Mouse (Mus musculus): Measurements from ENCODE around the gene Mov10l1. TPM values are rescaled to one million over a fixed set of nuclear protein-coding genes. Genes with fewer than 3 reads are reported as not detected.

The Mov10l1 gene
- total RNA-seq, 1 experiment, result 34.4 TPM

DNA sequence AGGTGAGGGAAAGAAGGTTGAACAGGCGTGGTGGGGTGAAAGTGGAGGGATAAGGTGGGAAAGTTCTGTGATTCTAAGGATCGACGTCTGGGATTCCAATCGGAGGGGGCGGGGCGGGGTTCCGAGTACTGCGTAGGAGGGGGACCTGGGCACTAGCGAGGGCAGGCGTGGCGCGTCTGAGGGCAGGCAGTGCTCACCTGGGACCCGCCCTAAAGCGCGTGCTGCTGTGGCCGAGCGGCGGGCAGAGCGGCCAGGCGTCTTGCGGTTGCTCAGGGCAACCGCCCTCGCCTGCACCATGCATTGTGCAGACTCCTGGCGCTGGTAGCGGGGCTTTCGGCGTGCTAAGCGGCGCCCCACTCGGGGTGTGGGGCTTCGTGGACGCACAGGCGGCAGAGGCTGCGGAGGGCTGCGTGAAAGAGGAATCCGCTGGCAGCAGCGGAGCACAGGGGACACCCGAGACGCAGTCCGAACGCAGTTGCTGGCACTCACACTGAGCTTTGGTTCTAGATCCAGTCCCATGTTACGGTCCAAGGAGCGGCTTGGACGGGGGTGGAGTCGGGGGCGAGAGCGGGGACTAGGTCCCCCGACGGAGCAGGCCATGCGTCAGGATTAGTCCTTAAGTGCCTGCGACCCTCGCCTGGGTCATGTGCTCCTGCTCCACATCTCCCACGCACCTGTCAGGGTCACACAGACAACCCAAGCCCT is 28.2 kb upstream of the Mov10l1 start, which contains the start of gene Ttll8:
Gene Ttll8, minus strand, starts transcription at position 51 of the 705 bp plus-strand sequence.
- Histone ChIP-seq H3K27ac (ENCODE audit: insufficient read depth, low read depth, low read length, poor library complexity, severe bottlenecking) (no peak within 1 kb of the TSS), H3K36me3 (ENCODE audit: control insufficient read depth, insufficient read depth, low read length, poor library complexity, severe bottlenecking) (no peaks in the 10 kb centered on the region), H3K4me1 (ENCODE audit: control insufficient read depth in 2 of 2, insufficient read depth in 2 of 2, low read length in 2 of 2, poor library complexity in 1 of 2) (peaks cover 0 to 7% of the 10 kb centered on the region in 2 experiments; a peak in 2 of 4 replicates), H3K4me3 (ENCODE audit: insufficient read depth in 1 of 2, low read depth in 1 of 2, low read length in 2 of 2, poor library complexity in 1 of 2, severe bottlenecking in 1 of 2) (peak within 1 kb of the TSS; percentile 65 to 68), H3K9ac (ENCODE audit: insufficient read depth, low read depth, low read length, poor library complexity, severe bottlenecking) (peak within 1 kb of the TSS; percentile 36; the same call in 1 of the 2 replicates), H3K9me3 (ENCODE audit: control insufficient read depth, insufficient read depth, low read depth, low read length) (no peaks in the 10 kb centered on the region)
- no peak for TF ChIP-seq HCFC1 (IDR thresholded peaks at IDR 0.05; ENCODE audit: borderline replicate concordance, insufficient read depth, low read length)
- TF ChIP-seq ZC3H11A (IDR thresholded peaks at IDR 0.05; ENCODE audit: borderline replicate concordance, low read depth, low read length), result no peak
- TF ChIP-seq ZNF384 (IDR thresholded peaks at IDR 0.05; ENCODE audit: low read depth, low read length), result no peak
- TF ChIP-seq MAFK (IDR thresholded peaks at IDR 0.05; ENCODE audit: insufficient read depth, low read depth, low read length), result no peak
- TF ChIP-seq CHD2 (IDR thresholded peaks at IDR 0.05; ENCODE audit: low read depth, low read length), result no peak
- in situ Hi-C loops (cut with MboI; ENCODE audit: low sequenced_read_pairs in 2 of 2, unreplicated experiment in 2 of 2), result no loop called here
- DNase-seq (ENCODE audit: low read depth, low spot score), result no peak

DNA sequence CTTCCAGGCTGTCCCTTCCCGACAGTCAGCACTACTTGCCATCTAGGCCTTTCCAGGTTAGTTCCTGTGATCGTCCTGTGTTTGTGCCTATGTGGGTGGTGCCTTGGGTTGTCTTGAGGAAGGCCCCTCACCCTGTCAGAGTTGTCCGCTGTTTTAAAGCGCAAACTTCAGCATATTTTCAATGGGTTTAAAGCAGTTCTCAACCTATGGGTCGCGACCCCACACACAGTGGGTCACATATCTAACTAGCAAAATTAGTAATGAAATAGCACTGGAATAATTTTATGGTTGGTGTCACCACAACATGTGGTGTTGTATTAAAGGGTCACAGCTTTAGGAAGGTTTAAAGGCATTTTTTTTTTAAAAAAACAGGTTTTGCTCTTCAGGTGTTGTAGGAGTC is 27.4 kb upstream of the Mov10l1 start:
- H3K9ac ChIP-seq (ENCODE audit: insufficient read depth, low read depth, low read length, poor library complexity, severe bottlenecking), result no peak overlapping the region
- peaks cover 0 to 7% of the 10 kb centered on the region in 2 experiments; a peak in 2 of 4 replicates for H3K4me1 ChIP-seq (ENCODE audit: control insufficient read depth in 2 of 2, insufficient read depth in 2 of 2, low read length in 2 of 2, poor library complexity in 1 of 2)
- in situ Hi-C loops (cut with MboI; ENCODE audit: low sequenced_read_pairs in 2 of 2, unreplicated experiment in 2 of 2), result no loop called here
- no peak for DNase-seq (ENCODE audit: low read depth, low spot score)
- no peak overlapping the region for H3K4me3 ChIP-seq (ENCODE audit: insufficient read depth in 1 of 2, low read depth in 1 of 2, low read length in 2 of 2, poor library complexity in 1 of 2, severe bottlenecking in 1 of 2)
- no peak overlapping the region for H3K27ac ChIP-seq (ENCODE audit: insufficient read depth, low read depth, low read length, poor library complexity, severe bottlenecking)
- no peaks in the 10 kb centered on the region for H3K9me3 ChIP-seq (ENCODE audit: control insufficient read depth, insufficient read depth, low read depth, low read length)
- no peak for TF ChIP-seq MAFK (IDR thresholded peaks at IDR 0.05; ENCODE audit: insufficient read depth, low read depth, low read length)
- TF ChIP-seq ZNF384 (IDR thresholded peaks at IDR 0.05; ENCODE audit: low read depth, low read length), result no peak
- TF ChIP-seq HCFC1 (IDR thresholded peaks at IDR 0.05; ENCODE audit: borderline replicate concordance, insufficient read depth, low read length), result no peak
- TF ChIP-seq ZC3H11A (IDR thresholded peaks at IDR 0.05; ENCODE audit: borderline replicate concordance, low read depth, low read length), result no peak
- TF ChIP-seq CHD2 (IDR thresholded peaks at IDR 0.05; ENCODE audit: low read depth, low read length), result peak; percentile 79
- no peaks in the 10 kb centered on the region for H3K36me3 ChIP-seq (ENCODE audit: control insufficient read depth, insufficient read depth, low read length, poor library complexity, severe bottlenecking)

DNA sequence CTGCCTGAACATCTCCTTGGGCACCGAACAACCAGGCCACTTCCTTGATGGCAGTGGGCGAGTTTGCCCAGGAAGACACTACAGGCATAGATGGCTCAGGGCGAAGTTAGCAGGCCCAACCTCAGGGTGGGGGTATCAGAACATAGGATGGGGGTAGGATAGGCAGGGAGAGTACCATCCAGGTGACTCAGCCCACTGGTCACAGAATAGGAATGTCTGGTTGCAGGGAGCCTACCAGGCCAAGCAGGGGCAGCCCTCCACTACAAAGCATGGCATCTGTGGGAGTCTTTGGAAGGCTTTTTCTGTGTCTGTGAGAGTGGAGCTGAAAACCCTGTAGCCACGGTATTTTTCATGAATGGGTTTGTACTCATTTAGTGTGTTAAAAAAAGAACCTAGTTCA is 25.2 kb upstream of the Mov10l1 start:
- Histone ChIP-seq H3K9me3 (ENCODE audit: control insufficient read depth, insufficient read depth, low read depth, low read length) (no peaks in the 10 kb centered on the region), H3K36me3 (ENCODE audit: control insufficient read depth, insufficient read depth, low read length, poor library complexity, severe bottlenecking) (no peaks in the 10 kb centered on the region), H3K9ac (ENCODE audit: insufficient read depth, low read depth, low read length, poor library complexity, severe bottlenecking) (no peak overlapping the region), H3K4me3 (ENCODE audit: insufficient read depth in 1 of 2, low read depth in 1 of 2, low read length in 2 of 2, poor library complexity in 1 of 2, severe bottlenecking in 1 of 2) (no peak overlapping the region), H3K27ac (ENCODE audit: insufficient read depth, low read depth, low read length, poor library complexity, severe bottlenecking) (no peak overlapping the region), H3K4me1 (ENCODE audit: control insufficient read depth in 2 of 2, insufficient read depth in 2 of 2, low read length in 2 of 2, poor library complexity in 1 of 2) (peaks cover 0 to 7% of the 10 kb centered on the region in 2 experiments; a peak in 2 of 4 replicates)
- in situ Hi-C loops (cut with MboI; ENCODE audit: low sequenced_read_pairs in 2 of 2, unreplicated experiment in 2 of 2), result no loop called here
- no peak for TF ChIP-seq ZNF384 (IDR thresholded peaks at IDR 0.05; ENCODE audit: low read depth, low read length)
- TF ChIP-seq MAFK (IDR thresholded peaks at IDR 0.05; ENCODE audit: insufficient read depth, low read depth, low read length), result no peak
- no peak for TF ChIP-seq CHD2 (IDR thresholded peaks at IDR 0.05; ENCODE audit: low read depth, low read length)
- TF ChIP-seq HCFC1 (IDR thresholded peaks at IDR 0.05; ENCODE audit: borderline replicate concordance, insufficient read depth, low read length), result no peak
- TF ChIP-seq ZC3H11A (IDR thresholded peaks at IDR 0.05; ENCODE audit: borderline replicate concordance, low read depth, low read length), result no peak
- no peak for DNase-seq (ENCODE audit: low read depth, low spot score)

DNA sequence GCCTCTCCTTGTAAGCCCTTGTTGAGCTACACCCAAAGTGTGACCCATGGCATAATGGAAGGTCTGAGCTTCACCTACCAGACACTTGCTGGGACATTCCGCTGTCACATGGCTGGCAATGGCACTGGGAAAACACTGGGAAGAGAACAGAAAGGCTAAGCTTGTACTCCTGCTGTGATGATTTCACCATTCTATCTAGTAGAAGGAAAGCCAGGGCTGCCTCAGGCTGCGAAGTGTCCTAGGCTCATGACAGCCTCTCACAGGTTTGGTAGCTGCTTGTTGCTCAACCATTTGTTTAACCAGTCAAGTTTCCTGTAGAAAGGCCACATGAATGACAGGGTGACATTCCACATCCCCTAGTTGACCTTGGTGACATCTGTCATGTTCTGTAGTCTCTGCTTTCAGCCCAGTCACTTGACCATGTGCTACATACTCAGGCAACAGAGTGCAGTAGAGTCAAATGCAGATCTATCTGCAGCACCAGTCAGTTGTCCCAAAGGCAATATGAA is 18.6 kb upstream of the Mov10l1 start:
- in situ Hi-C loops (cut with MboI; ENCODE audit: low sequenced_read_pairs in 2 of 2, unreplicated experiment in 2 of 2), result no loop called here
- DNase-seq (ENCODE audit: low read depth, low spot score), result no peak
- no peak overlapping the region for H3K9ac ChIP-seq (ENCODE audit: insufficient read depth, low read depth, low read length, poor library complexity, severe bottlenecking)
- TF ChIP-seq CHD2 (IDR thresholded peaks at IDR 0.05; ENCODE audit: low read depth, low read length), result no peak
- no peak for TF ChIP-seq MAFK (IDR thresholded peaks at IDR 0.05; ENCODE audit: insufficient read depth, low read depth, low read length)
- TF ChIP-seq ZC3H11A (IDR thresholded peaks at IDR 0.05; ENCODE audit: borderline replicate concordance, low read depth, low read length), result no peak
- TF ChIP-seq HCFC1 (IDR thresholded peaks at IDR 0.05; ENCODE audit: borderline replicate concordance, insufficient read depth, low read length), result no peak
- TF ChIP-seq ZNF384 (IDR thresholded peaks at IDR 0.05; ENCODE audit: low read depth, low read length), result no peak
- H3K9me3 ChIP-seq (ENCODE audit: control insufficient read depth, insufficient read depth, low read depth, low read length), result no peaks in the 10 kb centered on the region
- no peaks in the 10 kb centered on the region for H3K36me3 ChIP-seq (ENCODE audit: control insufficient read depth, insufficient read depth, low read length, poor library complexity, severe bottlenecking)
- no peaks in the 10 kb centered on the region for H3K4me1 ChIP-seq (ENCODE audit: control insufficient read depth in 2 of 2, insufficient read depth in 2 of 2, low read length in 2 of 2, poor library complexity in 1 of 2)
- no peak overlapping the region for H3K27ac ChIP-seq (ENCODE audit: insufficient read depth, low read depth, low read length, poor library complexity, severe bottlenecking)
- no peak overlapping the region for H3K4me3 ChIP-seq (ENCODE audit: insufficient read depth in 1 of 2, low read depth in 1 of 2, low read length in 2 of 2, poor library complexity in 1 of 2, severe bottlenecking in 1 of 2)
